Mouse (Mus musculus) adrenal gland (tissue): ENCODE measurements around the gene Efna2.
"Not testable (repeated sequence)": the region's sequence is repeated elsewhere in the genome, so short reads cannot be mapped to it uniquely, and the experiment has no call there.

Source experiments
- intact Hi-C: fragments of 180-260 bp; cut with DNase I; formaldehyde crosslinking; loops from one replicate; pipeline ENCODE4 v1.15.1; 2025

Efna2 gene

GRCm38 (mm10) chr10:80180823-80181222, 1.5 kb downstream of the Efna2 start:
- intact Hi-C loops = no loop called here

GRCm38 (mm10) chr10:80182547-80182946, 3.3 kb downstream of the Efna2 start:
- intact Hi-C loops = no loop called here

GRCm38 (mm10) chr10:80186649-80187048, 7.4 kb downstream of the Efna2 start:
- intact Hi-C loops = no loop called here

- intact Hi-C loops = no loop called here
Observed at GRCm38 (mm10) chr10:80187739-80188138, 8.5 kb downstream of the Efna2 start.

GRCm38 (mm10) chr10:80188453-80189024, 9.3 kb downstream of the Efna2 start:
- intact Hi-C loops = no loop called here

- intact Hi-C loops = no loop called here
Observed at GRCm38 (mm10) chr10:80189999-80190398, 10.7 kb downstream of the Efna2 start.

- intact Hi-C loops = no loop called here
Observed at GRCm38 (mm10) chr10:80190491-80191051, 11.3 kb downstream of the Efna2 start.

- intact Hi-C loops = no loop called here
Observed at GRCm38 (mm10) chr10:80193976-80194375, 14.7 kb downstream of the Efna2 start.

- intact Hi-C loops = no loop called here
Observed at GRCm38 (mm10) chr10:80194441-80194840, 15.2 kb downstream of the Efna2 start.

GRCm38 (mm10) chr10:80196167-80196566, 16.9 kb downstream of the Efna2 start:
- intact Hi-C loops = loop anchor here (2.0 kb wide), 1 partner anchor 49 kb away; no protein-coding TSS in a partner anchor

- intact Hi-C loops = loop anchor here (2.0 kb wide), 1 partner anchor 48 kb away; no protein-coding TSS in a partner anchor
Observed at GRCm38 (mm10) chr10:80196778-80197581, 17.7 kb downstream of the Efna2 start.

GRCm38 (mm10) chr10:80199440-80200008, 20.2 kb downstream of the Efna2 start:
- intact Hi-C loops = no loop called here

- intact Hi-C loops = no loop called here
Observed at GRCm38 (mm10) chr10:80200485-80200884, 21.2 kb downstream of the Efna2 start.

- intact Hi-C loops = no loop called here
Observed at GRCm38 (mm10) chr10:80204055-80204454, 24.8 kb downstream of the Efna2 start.

- intact Hi-C loops = no loop called here
Observed at GRCm38 (mm10) chr10:80207201-80207600, 27.9 kb downstream of the Efna2 start.

- intact Hi-C loops = no loop called here
Observed at GRCm38 (mm10) chr10:80207676-80208075, 28.4 kb downstream of the Efna2 start.

GRCm38 (mm10) chr10:80208248-80208647, 29.0 kb downstream of the Efna2 start:
- intact Hi-C loops = no loop called here

GRCm38 (mm10) chr10:80208841-80209371, 29.6 kb downstream of the Efna2 start:
- intact Hi-C loops = no loop called here

- intact Hi-C loops = not testable (repeated sequence)
Observed at GRCm38 (mm10) chr10:80211547-80212103, 32.3 kb downstream of the Efna2 start.

- intact Hi-C loops = no loop called here
Observed at GRCm38 (mm10) chr10:80215048-80215772, 35.9 kb downstream of the Efna2 start.

- intact Hi-C loops = no loop called here
Observed at GRCm38 (mm10) chr10:80220676-80221075, 41.4 kb downstream of the Efna2 start.
